Mouse (Mus musculus): Measurements from ENCODE around the gene Setd1b. TPM values are rescaled to one million over a fixed set of nuclear protein-coding genes. Genes with fewer than 3 reads are reported as not detected.

Setd1b gene
- polyA plus RNA-seq (2017; shearing (Covaris generic)) = 2.8 TPM

GRCm38 (mm10) chr5:123142161-123143157 lies at the start of gene Setd1b:
TSS of gene Setd1b (plus strand) at chr5:123142193.

GRCm38 (mm10) chr5:123132308-123133071 lies 9.5 kb upstream of the Setd1b start, which contains the start of gene Rhof:
TSS of gene Rhof (minus strand) at chr5:123132692.

GRCm38 (mm10) chr5:123169284-123169683 lies 27.3 kb downstream of the Setd1b start, which contains the start of gene Psmd9:
TSS of gene Psmd9 (plus strand) at chr5:123169413.

GRCm38 (mm10) chr5:123182651-123183050 lies 40.7 kb downstream of the Setd1b start, which contains the start of gene Hpd:
TSS of gene Hpd (minus strand) at chr5:123182727.

Other genes starting within 250 kb of the Setd1b start
- gene Kdm2b, start 152.4 kb upstream of the Setd1b start, polyA plus RNA-seq (2017; shearing (Covaris generic)) = 50.8 TPM
- 12.2 TPM for gene Orai1, start 127.1 kb upstream of the Setd1b start, polyA plus RNA-seq (2017; shearing (Covaris generic))
- gene Morn3, start 95.2 kb upstream of the Setd1b start, polyA plus RNA-seq (2017; shearing (Covaris generic)) = 0.84 TPM
- gene Tmem120b, start 73.8 kb upstream of the Setd1b start, polyA plus RNA-seq (2017; shearing (Covaris generic)) = 7.0 TPM
- 271 TPM for gene Rhof, start 9.5 kb upstream of the Setd1b start, polyA plus RNA-seq (2017; shearing (Covaris generic))
- gene Psmd9, start 27.2 kb downstream of the Setd1b start, polyA plus RNA-seq (2017; shearing (Covaris generic)) = 57.3 TPM
- gene Hpd, start 40.5 kb downstream of the Setd1b start, polyA plus RNA-seq (2017; shearing (Covaris generic)) = not detected
- gene Wdr66, start 109.9 kb downstream of the Setd1b start, polyA plus RNA-seq (2017; shearing (Covaris generic)) = 3.5 TPM
- 8.6 TPM for gene Bcl7a, start 201.6 kb downstream of the Setd1b start, polyA plus RNA-seq (2017; shearing (Covaris generic))

All from activated CD4-positive, CD25-positive, alpha-beta regulatory T cell, adult 9 weeks (primary cell).